Mouse (Mus musculus) CH12.LX (cell line): ENCODE measurements around the gene Anxa1.

Experiments used
- CHD2 ChIP-seq: IDR thresholded peaks from 2 replicates; pipeline ENCODE4 v1.6.1; 2011; ENCODE audit warnings: low read length, improper control_type of control experiment
- CTCF ChIP-seq, 2 experiments: IDR thresholded peaks in 1 of 2; conservative IDR thresholded peaks in 1 of 2; 2 replicates each; pipeline ENCODE4 v1.5.1; 2011 to 2012; ENCODE audit warnings: low read depth in 2 of 2, low read length in 2 of 2, improper control_type of control experiment in 1 of 2, inconsistent platforms in 1 of 2, mild to moderate bottlenecking in 1 of 2, moderate library complexity in 1 of 2
- JUND ChIP-seq: conservative IDR thresholded peaks from 2 replicates; pipeline ENCODE4 v1.6.1; 2011; ENCODE audit warnings: low read depth, low read length, improper control_type of control experiment
- POLR2A ChIP-seq: IDR thresholded peaks from 2 replicates; pipeline ENCODE4 v1.6.1; 2011; ENCODE audit warnings: low read depth, mild to moderate bottlenecking, improper control_type of control experiment, low read length
- POLR2AphosphoS2 ChIP-seq: IDR thresholded peaks from 2 replicates; pipeline ENCODE4 v1.6.1; 2011; ENCODE audit warnings: low read depth, low read length, improper control_type of control experiment
- SMC3 ChIP-seq: IDR thresholded peaks from 2 replicates; pipeline ENCODE4 v1.6.1; 2011; ENCODE audit warnings: low read depth, low read length, improper control_type of control experiment
- TBP ChIP-seq: conservative IDR thresholded peaks from 2 replicates; pipeline ENCODE4 v1.6.1; 2011; ENCODE audit warnings: low read depth, low read length, improper control_type of control experiment
- TCF12 ChIP-seq: IDR thresholded peaks from 2 replicates; pipeline ENCODE4 v1.6.1; 2014; ENCODE audit warnings: low read depth, mild to moderate bottlenecking, inconsistent platforms, low read length, improper control_type of control experiment
- ZC3H11A ChIP-seq: IDR thresholded peaks from 2 replicates; pipeline ENCODE4 v1.6.1; 2012; ENCODE audit warnings: low read depth, mild to moderate bottlenecking, inconsistent platforms, low read length, improper control_type of control experiment

- TF ChIP-seq CTCF (conservative IDR thresholded peaks at IDR 0.05 in 1 of 2, IDR thresholded peaks at IDR 0.05 in 1 of 2; ENCODE audit: low read depth in 2 of 2, low read length in 2 of 2) (no peak), ZC3H11A (no peak), TBP (no peak), SMC3 (no peak), POLR2A (no peak), TCF12 (no peak), CHD2 (no peak), POLR2AphosphoS2 (no peak), JUND (no peak)
Measured at GRCm38 (mm10) chr19:20405015-20405414, 14.3 kb upstream of the Anxa1 start.
